Mouse (Mus musculus): Measurements from ENCODE around the gene Fibin.

Gene Fibin

DNA sequence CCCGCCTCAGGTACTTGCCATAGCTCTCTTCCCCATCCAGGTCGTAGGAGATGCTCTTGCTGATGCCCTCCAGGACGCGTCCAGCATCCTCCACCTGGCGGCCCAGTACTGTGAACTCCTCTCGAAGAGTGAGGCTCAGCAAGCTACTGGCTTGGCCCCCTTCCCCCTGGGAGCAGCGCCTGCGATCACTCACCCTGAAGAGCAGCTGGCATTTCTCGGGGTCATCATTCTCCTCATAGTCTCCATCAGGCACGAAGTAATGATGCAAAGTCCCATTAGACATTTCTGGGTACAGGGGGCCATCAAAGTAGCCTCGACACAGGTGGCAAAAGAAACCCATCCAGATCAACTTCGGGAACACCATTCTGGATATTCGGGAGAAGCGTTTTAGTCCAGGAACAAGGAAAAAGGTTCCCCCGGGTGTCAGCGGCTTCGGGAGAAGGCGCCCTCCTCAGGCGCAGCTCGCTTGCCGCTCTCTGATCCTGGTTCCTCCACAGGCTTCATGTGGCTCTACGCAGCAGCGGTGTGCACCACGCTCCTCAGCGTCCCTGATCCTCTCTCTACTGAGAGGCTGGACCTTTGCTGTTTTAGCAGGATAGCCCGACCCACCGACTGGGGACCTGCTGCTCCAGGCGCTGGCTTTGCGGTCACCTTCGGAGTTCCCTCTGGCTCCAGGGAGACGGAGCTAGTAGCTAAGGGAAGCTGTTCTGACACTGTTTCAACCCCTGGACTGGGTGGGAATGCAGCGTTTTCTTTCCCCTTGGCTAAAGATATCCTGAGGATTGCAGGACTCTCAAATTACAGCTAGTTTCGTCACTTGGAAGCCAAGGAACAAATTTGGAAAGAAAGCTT lies at the start of gene Fibin:
TSS of gene Fibin (minus strand) at position 752 of the 852 bp plus-strand sequence.
- peak; percentile 37 for DNase-seq (ENCODE audit: low spot score)

DNA sequence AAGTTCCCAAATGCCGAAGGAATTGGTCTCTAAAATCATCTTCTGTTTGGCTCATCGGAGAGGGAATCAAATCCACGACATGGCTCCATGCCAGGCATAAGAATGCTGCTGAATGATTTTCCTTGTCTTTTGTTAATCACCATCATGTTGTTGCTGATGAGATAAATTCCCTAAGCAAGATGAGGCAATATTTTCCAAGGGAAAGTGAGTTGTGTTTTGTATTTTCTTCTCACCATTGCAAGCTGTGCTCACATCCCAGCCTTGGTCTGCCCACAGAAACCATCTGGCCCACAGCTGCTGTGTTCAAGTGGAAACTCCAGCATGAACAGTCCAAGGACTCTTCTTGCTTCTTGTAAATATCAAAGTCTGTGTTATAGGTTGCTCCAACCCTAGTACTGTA lies 48.4 kb upstream of the Fibin start:
- no peak for DNase-seq (ENCODE audit: low spot score)

DNA sequence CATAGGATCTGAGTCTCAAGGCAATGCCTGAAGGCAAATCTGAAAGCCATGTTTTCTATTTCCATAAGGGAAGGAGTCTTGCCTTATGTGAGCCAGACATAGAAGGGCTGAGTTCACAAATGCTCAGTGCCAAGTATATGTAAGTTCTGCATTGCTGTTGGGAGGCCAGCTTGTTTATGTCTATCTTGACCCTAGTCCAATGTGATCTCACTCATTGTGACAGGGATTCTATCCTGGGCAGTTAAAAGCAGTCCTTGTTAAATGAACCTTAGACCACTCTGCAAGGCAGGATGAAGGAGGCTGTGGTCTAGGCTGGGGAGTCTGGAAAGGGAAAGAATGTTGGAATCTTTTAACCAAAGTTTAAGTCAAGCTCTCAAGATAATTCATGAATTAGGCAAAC lies 45.8 kb upstream of the Fibin start:
- no peak for DNase-seq (ENCODE audit: low spot score)

DNA sequence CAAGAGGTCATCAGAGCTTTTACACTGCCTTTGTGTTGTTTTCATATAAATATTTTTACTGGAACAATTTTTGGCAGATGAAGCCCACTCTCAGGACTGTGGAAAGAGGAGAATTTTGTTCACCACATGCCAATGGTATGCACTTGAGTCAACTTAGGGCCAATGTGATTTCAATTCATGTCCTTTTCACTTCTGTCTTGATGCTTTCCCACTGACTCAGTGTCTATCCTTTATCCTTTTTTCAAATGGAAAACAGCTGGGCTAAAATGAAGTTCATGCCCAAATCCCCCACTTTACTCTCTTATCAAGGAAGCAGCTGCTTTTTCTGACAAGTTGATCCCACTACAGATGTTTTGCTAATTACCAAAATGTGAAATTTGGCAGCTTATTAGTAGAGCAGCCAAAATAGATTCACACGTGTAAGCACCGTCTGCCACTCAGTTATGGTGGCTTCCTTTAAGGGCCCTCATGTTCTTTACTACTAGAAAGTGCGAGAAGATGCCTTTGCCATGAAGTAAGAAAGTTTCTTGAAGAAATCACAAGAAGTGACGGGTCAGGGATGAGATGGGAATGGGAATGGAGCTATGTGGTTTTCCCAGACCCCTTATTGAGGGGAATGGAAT lies 29.8 kb upstream of the Fibin start:
- DNase-seq (ENCODE audit: low spot score) = no peak

DNA sequence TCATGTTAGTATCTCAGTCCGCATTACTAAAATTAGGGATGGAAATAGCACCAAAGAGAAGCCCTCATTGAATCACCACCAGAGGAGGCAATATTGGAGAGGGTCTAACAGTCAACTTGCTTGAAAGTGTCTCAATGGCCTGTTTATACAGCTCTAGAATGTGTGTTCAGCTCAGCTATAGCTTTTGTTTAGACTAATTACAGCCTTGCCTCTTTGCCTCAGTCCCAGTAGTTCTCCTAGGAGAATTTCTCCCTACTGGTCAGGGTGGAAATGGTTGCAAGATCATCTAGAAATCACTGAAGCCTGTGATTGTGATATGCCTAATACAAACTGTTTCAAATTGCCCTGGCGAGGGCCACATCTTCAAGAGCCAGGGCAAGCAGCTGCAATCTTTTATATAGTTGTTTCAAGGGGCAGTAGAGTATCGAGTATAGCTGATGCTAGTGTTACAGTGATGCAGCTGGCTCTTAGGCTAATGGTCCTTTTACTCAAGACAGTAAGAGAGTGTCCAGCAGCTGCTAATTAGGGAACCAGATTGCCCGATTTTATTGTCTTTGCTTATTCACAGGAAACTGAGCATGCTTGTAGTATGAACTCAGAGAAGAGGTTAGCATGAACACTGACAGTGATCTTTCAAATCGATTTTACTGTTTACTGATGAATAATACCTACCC lies 27.9 kb upstream of the Fibin start:
- no peak for DNase-seq (ENCODE audit: low spot score)

DNA sequence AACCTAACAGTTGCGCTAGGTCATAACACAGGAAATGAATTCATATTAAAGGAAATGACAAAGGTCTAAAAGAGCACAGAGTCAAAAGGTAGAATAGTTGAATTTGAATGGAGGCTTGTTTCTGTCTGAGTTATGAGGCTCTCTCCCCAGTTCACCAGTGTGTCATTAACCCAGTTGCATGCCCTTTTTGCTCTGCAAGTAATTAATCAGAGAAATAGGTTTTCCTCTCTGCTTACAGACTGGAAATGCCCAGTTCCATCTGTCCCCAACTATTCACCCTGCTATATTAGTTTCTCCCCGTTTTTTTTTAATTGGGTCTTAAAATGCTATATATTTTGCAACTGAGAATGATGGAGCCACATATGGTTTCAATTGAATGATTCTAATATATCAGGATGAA lies 16.8 kb upstream of the Fibin start:
- DNase-seq (ENCODE audit: low spot score) = no peak

DNA sequence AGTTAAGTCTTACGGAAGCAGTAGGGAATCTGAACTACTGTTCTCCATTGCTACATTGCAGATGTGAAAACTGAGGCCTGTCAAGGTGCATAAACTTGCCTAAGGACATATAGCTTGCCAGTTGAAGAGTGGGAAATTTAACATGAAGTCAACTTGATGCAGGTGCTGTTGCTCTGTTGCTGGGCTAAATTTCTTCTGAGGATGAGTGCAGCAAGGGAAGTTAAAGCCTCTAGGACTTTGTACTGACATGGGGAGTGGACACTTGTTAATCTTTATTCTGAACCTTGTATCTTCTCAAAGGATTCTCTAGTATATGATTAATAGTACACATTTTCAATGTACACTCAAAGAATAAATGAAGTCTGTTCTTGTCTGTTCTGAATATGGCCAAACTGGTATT lies 13.7 kb upstream of the Fibin start:
- peak; percentile 53 for DNase-seq (ENCODE audit: low spot score)

DNA sequence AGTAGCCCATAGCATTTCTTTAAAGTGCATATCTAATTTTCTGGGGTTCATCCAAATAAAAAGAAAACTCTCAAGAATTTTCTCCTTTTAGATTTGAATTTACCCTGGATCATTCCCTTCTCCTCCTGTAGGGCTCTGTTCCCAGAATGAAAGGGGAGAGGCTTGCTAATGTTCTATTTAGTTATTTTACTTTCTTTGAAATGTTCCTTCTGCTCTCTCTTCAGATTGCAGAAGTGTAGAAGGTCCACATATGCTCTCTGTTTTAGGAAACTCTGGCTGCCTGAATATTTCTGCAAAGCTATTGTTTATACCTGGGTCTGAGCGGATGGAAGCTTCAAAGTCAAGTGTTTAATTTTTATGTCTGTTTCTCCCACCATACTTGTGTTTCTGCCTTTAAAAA lies 12.5 kb upstream of the Fibin start:
- no peak for DNase-seq (ENCODE audit: low spot score)

DNA sequence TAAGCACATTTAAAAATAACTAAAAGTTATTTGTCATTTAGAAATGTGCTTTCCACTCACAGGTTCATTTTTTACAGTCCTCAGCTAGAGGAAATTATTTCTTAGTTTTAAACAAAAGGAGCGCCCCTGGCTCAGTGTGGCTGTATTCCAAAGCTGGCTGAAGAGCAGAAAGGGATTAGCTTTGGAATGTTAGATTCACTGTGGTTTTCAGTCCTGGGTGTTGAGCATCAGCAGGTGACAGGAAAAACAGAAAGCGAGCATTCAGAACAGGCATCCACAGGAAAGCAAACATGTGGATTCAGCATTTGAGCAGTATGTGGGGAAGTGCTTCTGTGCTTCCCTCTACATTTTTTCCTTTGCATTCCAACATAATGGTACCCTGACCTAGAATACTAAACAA lies 10.2 kb upstream of the Fibin start:
- no peak for DNase-seq (ENCODE audit: low spot score)

DNA sequence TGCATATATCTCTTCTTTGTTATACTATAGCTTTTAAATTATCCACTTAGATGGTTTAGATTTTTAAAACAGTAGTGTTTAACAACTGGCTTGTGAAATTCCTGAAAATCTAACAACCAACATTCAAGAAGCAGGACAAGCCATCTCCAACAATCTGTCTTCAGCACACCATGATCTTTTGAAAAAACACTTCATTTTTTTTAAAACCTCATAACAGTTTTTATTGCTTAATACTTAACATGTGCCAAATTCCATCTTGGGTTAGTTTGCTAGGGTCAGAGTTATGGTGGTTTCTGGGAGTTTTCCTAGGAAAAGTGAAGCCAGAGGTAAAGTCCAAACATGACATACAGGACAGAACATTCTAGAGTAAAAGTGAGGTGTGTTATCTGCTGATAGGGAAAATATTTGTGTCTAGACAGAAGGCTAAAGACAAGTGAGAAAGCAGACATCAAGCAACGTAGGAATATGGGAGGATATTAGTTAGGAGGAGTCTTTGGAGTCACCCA lies 4.5 kb upstream of the Fibin start:
- no peak for DNase-seq (ENCODE audit: low spot score)

DNA sequence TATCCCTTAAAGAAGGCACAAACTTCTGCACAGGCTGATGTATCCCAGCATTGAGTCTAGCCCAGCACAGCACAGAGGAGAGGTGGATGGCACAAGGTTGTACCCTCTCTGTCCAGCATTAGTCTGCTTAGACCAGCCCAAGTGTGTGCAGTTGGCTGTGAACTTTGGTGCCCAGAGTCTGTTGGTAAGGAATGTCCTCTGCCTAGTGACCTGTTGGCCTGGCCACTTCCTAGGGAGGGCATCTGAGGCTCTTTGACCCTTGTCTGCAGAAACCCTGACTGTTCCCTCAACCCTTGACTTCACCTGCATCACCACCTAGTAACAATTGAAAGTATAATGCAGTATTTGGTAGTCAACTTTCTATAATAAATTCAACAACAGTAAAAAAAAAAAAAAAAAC lies 2.4 kb upstream of the Fibin start:
- no peak for DNase-seq (ENCODE audit: low spot score)

DNA sequence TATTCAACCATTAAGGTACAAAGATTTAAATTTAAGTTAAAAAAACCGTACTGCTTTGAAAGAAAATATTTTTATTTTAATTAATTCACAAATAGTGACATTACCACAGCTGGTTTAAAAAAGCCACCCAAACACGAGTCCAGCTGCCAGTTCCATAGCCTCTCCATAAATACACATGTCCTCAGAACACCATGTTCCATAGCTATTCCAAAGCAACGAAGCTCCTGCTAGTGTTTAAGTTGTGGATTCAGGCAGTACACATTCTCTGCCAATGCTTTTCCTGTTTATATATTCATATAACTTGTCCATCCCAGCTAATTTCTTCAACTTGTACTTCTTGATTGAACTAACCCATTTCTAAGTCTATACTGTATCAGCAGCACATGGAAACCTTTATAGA lies 872 bp upstream of the Fibin start:
- no peak for DNase-seq (ENCODE audit: low spot score)

DNA sequence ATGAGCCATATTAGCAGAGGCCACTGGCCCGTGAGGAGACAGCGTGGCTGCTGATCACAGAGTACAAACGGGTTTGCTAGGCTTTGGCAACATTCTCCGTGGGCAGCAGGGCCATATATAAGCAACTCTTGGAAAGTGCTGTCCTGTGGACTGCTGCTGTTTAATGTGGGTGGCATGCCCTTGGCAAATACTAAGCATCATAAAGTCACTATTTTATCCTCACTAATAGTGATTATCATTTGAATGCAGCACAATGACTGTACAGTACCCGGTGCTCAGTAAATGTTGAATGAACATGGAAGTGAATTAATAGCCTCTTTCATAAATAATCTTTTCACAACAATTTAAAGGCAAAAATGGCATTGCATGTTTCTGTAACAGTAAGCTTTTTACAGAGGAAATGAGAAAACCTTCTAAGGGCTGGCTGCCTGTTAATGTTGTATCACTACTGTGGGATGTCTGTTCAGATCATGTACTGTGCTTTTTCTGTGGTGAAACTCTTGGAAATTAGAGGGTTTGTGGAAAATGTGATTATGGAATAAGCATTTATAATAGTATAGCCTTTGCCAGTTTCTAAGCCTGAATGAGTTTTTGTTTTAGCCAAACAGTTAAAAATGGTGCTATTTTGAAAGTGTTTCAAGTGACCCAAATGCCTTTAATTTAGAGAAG lies 9.5 kb downstream of the Fibin start:
- no peak for DNase-seq (ENCODE audit: low spot score)

DNA sequence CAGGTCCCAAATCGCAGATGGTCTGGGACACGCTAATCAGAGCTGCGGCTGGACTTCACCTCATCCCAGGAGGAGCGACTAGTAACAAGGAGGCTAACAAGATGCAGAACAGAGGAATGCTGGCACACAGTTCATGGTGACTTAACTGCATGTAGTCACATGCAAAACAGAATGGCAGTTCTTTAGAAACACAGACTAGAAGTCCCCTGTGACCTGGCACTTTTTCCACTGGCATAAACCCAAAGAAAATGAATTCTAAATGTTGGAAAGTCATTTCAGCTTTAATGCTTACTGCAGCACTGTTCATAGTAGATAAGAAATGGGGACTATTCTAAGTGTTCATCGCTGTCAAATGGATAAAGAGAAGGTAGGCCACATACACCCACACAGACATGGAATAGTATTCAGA lies 11.1 kb downstream of the Fibin start:
- DNase-seq (ENCODE audit: low spot score) = no peak

DNA sequence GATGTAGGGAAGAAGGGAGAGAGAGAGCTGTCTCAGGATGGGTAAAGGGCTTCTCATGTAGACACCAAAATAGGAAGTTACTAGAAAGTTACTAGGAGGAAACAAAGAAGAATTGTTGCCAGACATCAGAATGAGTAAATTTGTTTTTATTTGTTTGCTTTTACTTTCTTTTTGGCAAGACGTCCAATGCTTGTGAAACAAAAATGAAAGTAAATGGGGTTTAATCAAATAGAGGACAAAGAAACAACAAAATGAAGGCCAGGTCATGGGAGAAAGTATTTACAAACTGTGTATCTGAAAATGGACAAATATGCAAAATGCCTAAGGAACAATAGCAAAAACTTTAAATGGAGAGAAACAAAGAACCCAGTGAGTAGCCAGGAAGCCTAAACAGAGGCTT lies 11.6 kb downstream of the Fibin start:
- DNase-seq (ENCODE audit: low spot score) = no peak

DNA sequence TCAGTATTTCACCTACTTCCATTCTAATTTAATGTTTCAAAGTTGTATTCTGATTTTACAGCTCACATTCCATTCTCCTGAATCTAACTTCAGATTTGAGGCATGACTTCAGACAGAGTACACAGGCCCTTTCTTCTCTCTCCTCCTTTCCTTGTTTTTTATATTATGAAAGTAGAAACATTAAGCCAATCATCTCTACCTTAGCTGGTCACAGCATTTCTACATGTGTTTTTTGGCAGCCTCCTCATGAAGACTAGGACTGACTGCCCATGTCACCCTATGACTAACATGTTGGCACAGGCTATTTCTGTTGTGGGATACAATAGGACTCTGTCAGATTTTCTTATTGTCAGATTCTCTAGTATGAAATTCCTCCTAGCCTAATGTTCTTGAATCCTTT lies 34.0 kb downstream of the Fibin start:
- DNase-seq (ENCODE audit: low spot score) = no peak

DNA sequence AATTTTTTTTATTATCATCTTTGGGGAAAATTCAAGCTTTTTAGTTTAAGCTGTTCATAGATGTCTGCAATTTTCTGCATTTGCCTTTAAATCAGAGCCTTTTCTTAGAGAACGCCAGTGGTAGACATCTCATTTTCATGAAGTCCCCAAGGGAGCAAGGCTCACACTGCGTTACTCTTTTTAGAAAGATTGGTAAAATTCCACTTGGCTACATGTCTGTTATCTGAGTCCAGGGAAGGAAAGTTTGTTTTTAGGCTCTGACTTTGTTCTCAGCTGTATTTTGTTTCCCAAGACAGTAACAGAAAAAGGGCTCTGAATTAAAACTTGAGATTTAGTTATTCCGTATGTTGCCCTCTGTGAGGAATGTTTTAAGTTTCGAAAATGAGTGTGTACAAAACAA lies 43.0 kb downstream of the Fibin start:
- no peak for DNase-seq (ENCODE audit: low spot score)

DNA sequence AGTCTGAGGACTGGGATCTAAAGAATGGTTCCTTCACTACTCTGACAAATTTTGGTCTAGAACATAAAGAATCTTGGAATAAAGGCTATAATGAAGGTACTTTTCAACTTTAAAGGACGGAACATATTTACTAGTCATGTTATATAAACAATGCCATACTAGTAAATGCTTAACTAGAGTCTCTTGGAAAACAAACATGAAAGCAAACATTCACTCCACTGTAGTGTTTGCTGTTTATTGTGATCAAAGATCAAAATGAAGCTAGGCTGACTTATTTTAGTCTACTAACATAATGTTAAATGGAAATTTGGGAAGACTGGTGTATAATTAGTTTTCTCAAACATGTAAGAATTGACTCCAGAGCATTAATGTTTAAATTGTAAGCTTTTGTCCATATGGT lies 43.7 kb downstream of the Fibin start:
- DNase-seq (ENCODE audit: low spot score) = no peak

DNA sequence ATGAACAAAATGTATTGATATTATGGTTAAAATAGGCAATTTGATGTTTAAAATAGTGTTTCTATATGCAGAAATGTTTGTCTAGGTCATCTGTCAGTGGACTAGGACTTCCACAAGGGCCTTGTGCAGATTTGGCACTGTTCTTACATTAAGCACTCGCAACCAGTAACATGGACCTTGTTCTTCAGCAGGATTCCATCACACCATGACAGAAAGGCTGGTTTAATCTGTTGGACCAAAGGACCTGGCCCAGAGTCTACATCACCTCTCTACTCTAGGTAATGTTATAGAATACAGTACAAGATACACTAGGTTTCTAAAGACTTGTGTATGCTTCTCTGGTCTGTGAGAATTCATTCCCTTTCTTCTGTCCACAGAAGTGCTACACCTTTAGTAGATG lies 44.3 kb downstream of the Fibin start:
- DNase-seq (ENCODE audit: low spot score) = no peak

DNA sequence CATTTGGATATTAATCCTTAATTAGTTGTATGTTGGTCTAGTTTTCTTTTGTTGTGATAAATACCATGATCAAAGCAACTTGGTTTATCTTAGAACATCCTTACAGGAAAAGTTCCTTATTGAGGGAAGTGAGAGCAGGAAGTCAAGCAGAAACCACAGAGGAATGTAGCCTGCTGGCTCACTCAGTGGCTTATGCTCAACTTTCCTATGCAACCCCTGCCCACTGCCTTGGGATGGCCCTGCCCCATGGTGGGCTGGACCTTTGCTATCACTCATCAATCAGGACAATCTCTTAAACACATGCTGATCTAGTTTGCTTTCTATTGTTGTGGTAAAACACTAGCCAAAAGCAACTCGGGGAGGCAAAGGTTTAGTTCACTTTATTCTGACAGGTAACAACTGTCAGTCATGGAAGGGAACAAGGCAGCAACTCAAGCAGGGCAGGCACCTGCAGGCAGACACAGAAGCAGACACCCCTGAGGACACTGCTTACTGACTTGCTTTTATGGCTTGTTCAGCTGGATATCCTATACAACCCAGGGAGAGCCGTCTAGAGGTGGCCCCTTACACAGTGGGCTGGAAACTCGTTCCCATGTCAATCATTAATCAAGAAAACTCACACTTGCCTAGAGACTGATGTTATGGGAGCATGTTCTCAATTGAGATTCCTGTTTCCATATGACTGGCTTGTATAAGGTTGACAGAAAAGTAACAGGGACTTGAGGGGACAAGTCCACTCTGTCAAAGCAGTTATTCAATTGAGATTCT lies 46.7 kb downstream of the Fibin start:
- DNase-seq (ENCODE audit: low spot score) = peak; percentile 21

DNA sequence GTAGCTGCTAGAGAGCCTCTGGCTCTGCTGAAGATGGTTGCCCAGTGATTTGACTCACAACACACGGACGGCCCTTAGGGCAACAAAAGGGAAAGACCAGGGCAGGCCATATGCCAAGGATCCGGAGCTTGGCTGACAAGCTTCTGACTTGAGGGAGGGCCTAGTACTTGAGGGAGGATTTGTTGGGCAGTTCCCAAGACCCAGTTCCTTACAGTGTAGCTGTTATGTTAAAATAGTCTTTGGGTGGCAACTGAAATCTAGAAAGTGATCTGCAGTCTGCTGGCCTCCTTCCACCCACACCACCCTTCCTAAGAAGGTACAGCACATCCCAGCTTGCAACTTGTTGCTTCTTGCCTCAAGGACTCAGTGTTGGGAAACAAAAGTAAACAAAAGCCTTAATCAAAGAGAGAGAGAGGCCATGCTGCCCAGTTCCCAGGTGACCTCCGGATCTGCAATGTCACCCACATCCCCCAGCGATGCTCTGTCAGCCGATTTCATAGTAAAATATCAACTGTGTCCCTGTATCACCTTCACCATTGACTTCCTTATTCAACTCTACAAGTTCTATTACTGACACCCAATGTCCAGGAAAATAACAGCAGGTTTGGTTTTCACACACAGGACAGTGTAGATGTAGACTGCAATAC lies 48.4 kb downstream of the Fibin start, which contains the start of gene Bbox1:
TSS of gene Bbox1 (minus strand) at position 52 of the 647 bp plus-strand sequence.
- peak; percentile 69 for DNase-seq (ENCODE audit: low spot score)
